Mouse (Mus musculus) forebrain, embryonic 15.5 days (tissue): ENCODE data around the gene Rnpepl1. TPM values are rescaled to one million over a fixed set of nuclear protein-coding genes. Genes with fewer than 3 reads are reported as not detected.

Experiments
- ATAC-seq: fragments of 200-750 bp; cut with Nextera tagmentation; replicated peaks from 2 replicates; pipeline ENCODE4 v1.8.0; 2017; ENCODE audit warnings: mild to moderate bottlenecking, moderate TSS enrichment, moderate library complexity
- H3K27ac ChIP-seq: fragments of 300-500 bp; sonication (generic); replicated peaks from 2 replicates; pipeline ENCODE4 v1.5.1; 2015; ENCODE audit warnings: mild to moderate bottlenecking, inconsistent platforms
- H3K27me3 ChIP-seq: fragments of 300-500 bp; sonication (generic); 2 replicates; pipeline ENCODE4 v1.6.1; 2015; ENCODE audit warnings: inconsistent platforms
- H3K36me3 ChIP-seq: fragments of 300-500 bp; sonication (generic); 2 replicates; pipeline ENCODE4 v1.6.1; 2015; ENCODE audit warnings: mild to moderate bottlenecking, inconsistent platforms
- H3K4me1 ChIP-seq: fragments of 300-500 bp; sonication (generic); 2 replicates; pipeline ENCODE4 v1.6.1; 2015; ENCODE audit warnings: inconsistent platforms
- H3K4me2 ChIP-seq: fragments of 300-500 bp; sonication (generic); replicated peaks from 2 replicates; pipeline ENCODE4 v1.6.1; 2015; ENCODE audit warnings: mild to moderate bottlenecking, inconsistent platforms
- H3K4me3 ChIP-seq: fragments of 300-500 bp; sonication (generic); 2 replicates; pipeline ENCODE4 v1.5.1; 2015; ENCODE audit warnings: mild to moderate bottlenecking, inconsistent platforms
- H3K9ac ChIP-seq: fragments of 300-500 bp; sonication (generic); replicated peaks from 2 replicates; pipeline ENCODE4 v1.6.1; 2015; ENCODE audit warnings: mild to moderate bottlenecking, inconsistent platforms
- H3K9me3 ChIP-seq: fragments of 300-500 bp; sonication (generic); 2 replicates; pipeline ENCODE4 v1.6.1; 2016; ENCODE audit warnings: inconsistent platforms
- WGBS: fragments of 180-500 bp; shearing (Covaris S2); methylation state at CpG from one replicate; pipeline ENCODE4 v1.1.7; 2015; ENCODE audit warnings: mixed read lengths; 5-methylcytosine and 5-hydroxymethylcytosine counted together
- polyA plus RNA-seq: library from polyadenylated mRNA; unstranded; fragments of >200 nt; fragmentation: Nextera tagmentation; extraction: Ambion mirVana; gene quantifications from 2 replicates; pipeline ENCODE4 v1.2.1, GENCODE M21; 2015

The Rnpepl1 gene
- polyA plus RNA-seq, 1 experiment from 2014 or later = 31.1 TPM

- 94% methylated on average over 6 of the region's 6 CpGs for WGBS
- Histone ChIP-seq H3K27me3 (no peaks in the 10 kb centered on the region), H3K9me3 (no peaks in the 10 kb centered on the region), H3K4me3 (no peak overlapping the region), H3K4me2 (no peak overlapping the region), H3K9ac (no peak overlapping the region), H3K36me3 (no peaks in the 10 kb centered on the region), H3K27ac (no peak overlapping the region), H3K4me1 (peaks cover 9% of the 10 kb centered on the region; the same call in 1 of the 2 replicates)
- no peak for ATAC-seq
Measured at GRCm38 (mm10) chr1:92881982-92882381, 28.6 kb upstream of the Rnpepl1 start.

DNA sequence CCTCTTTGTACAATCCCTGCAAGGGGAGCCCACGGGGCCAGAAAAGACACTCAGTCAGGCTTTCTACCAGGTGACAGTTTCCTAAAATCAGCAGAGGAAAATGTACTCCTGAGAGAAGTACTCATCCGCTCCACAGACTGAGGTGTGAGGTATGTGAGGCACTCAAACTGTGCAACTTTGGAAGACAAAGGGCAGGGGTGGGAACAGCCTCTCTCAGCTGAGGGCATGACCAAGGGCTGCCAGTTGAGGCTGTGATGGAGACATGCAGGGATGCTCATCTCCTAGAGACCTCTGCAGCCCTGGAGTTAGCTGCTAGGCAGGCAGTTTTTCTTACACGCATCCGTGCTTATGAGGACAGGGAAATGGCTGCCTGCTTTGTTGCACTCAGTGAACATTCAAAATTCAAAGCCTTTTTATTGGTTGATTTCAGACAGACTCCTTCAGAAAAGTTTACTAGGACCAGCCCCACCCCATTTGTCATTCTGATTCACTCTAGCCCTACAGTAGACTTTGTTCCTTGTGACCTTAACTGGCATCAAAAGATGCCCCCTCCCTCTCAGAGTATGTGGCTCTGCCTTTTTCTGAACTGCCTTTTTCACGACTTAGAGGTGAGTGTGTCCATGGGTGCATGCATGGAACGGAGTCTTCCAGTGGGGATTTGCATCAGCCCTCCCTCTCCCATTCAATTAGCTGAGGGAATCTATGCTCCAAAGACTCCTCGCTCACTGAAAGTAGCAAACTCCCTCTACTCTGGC is 21.5 kb upstream of the Rnpepl1 start:
- ATAC-seq = no peak
- Histone ChIP-seq H3K9ac (no peak overlapping the region), H3K27ac (no peak overlapping the region), H3K4me2 (no peak overlapping the region), H3K27me3 (no peaks in the 10 kb centered on the region), H3K36me3 (no peaks in the 10 kb centered on the region), H3K9me3 (no peaks in the 10 kb centered on the region), H3K4me3 (no peak overlapping the region), H3K4me1 (no peaks in the 10 kb centered on the region)
- 75% methylated on average over 7 of the region's 7 CpGs for WGBS

GRCm38 (mm10) chr1:92892791-92893190 is 17.8 kb upstream of the Rnpepl1 start:
- no peak overlapping the region for H3K4me3 ChIP-seq
- no peak overlapping the region for H3K9ac ChIP-seq
- no peak overlapping the region for H3K4me2 ChIP-seq
- H3K36me3 ChIP-seq = no peaks in the 10 kb centered on the region
- 0 out of 2 replicates have a peak, but pooled peaks cover 2% of the 10 kb centered on the region for H3K4me1 ChIP-seq
- no peaks in the 10 kb centered on the region for H3K9me3 ChIP-seq
- no peak overlapping the region for H3K27ac ChIP-seq
- no peak for ATAC-seq
- H3K27me3 ChIP-seq = no peaks in the 10 kb centered on the region
- 62% methylated on average over 3 of the region's 3 CpGs for WGBS

DNA sequence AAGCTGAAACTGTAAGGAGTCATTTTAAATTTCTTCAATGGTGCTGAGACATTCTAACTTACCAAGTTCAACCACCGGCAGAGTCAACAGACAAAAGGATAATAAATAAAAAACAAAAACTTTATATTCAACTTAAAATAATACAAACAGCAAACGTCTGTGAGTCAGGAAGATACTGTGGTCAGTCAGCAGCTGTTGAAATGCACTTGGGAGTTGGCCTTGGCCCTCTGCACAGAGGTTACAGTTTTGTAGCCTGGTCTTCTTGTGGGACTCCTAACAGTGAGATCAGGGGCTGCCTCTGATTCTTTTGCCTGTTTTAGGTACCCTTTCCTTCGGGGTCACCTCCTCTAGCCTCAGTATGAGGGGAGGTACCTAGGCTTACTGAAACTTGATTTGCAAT is 16.7 kb upstream of the Rnpepl1 start:
- 72% methylated on average over 3 of the region's 3 CpGs for WGBS

GRCm38 (mm10) chr1:92895089-92895488 is 15.5 kb upstream of the Rnpepl1 start:
- Histone ChIP-seq H3K4me1 (0 out of 2 replicates have a peak, but pooled peaks cover 2% of the 10 kb centered on the region), H3K4me2 (no peak overlapping the region), H3K9me3 (no peaks in the 10 kb centered on the region), H3K9ac (no peak overlapping the region), H3K4me3 (no peak overlapping the region), H3K27ac (no peak overlapping the region), H3K36me3 (no peaks in the 10 kb centered on the region), H3K27me3 (no peaks in the 10 kb centered on the region)
- ATAC-seq = peak; percentile 85
- WGBS = 12% methylated on average over 3 of the region's 3 CpGs

More for the DNA sequence above, 16.7 kb upstream of the Rnpepl1 start:
- H3K27ac ChIP-seq = no peak overlapping the region
- H3K9me3 ChIP-seq = no peaks in the 10 kb centered on the region
- no peak overlapping the region for H3K4me3 ChIP-seq
- ATAC-seq = no peak
- no peak overlapping the region for H3K9ac ChIP-seq
- H3K36me3 ChIP-seq = no peaks in the 10 kb centered on the region
- H3K4me1 ChIP-seq = 0 out of 2 replicates have a peak, but pooled peaks cover 2% of the 10 kb centered on the region
- no peak overlapping the region for H3K4me2 ChIP-seq
- H3K27me3 ChIP-seq = no peaks in the 10 kb centered on the region

DNA sequence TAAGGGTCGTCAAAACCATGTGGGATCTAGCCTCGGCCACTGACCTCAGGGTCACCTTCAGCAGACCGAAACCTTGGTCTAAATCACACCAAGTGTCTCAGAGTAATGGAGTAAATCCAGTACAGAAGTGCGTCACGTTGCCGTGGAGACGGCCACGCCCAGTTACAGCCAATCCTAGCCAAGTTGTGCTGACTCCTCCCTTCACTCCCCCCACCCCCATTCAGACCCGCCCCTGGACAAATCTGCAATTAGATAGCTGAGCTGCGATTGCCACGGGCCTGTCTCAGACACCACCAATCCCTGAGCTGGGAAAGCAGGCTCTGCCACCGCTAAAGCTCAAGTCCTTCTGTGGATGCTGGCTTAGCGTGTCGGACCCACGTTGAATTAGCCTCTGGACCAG is 7.8 kb upstream of the Rnpepl1 start, which contains the start of gene Ankmy1:
Ankmy1 (minus strand) TSS at position 121 of the 400 bp plus-strand sequence.
- H3K27me3 ChIP-seq = no peaks in the 10 kb centered on the region
- peaks cover 26% of the 10 kb centered on the region for H3K4me1 ChIP-seq
- H3K4me2 ChIP-seq = peak within 1 kb of the TSS; percentile 37
- peak; percentile 46 for ATAC-seq
- no peak within 1 kb of the TSS for H3K9ac ChIP-seq
- H3K27ac ChIP-seq = peak within 1 kb of the TSS; percentile 46; the same call in 1 of the 2 replicates
- no peaks in the 10 kb centered on the region for H3K9me3 ChIP-seq
- WGBS = 1% methylated on average over 15 of the region's 15 CpGs
- H3K36me3 ChIP-seq = no peaks in the 10 kb centered on the region
- H3K4me3 ChIP-seq = peak within 1 kb of the TSS; percentile 15; the same call in 1 of the 2 replicates

DNA sequence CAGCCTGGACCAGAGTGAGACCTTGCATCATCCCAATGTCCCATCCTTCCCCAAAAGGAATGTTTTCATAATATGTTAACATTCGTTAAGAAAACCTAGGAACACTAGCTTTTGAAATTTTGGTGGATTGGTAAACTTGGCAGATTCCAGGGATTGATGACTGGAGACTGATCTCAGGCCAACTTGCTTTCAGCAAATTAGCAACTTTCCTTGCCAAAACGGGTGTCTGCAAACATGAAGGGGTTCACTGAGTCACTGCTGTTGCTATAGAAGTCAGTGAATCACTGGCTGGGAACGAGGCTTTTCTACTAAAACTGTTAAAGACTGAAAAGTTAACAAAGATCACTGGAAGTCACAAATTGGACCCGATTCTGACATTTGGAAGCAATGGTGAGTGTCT is 7.0 kb upstream of the Rnpepl1 start:
- H3K4me1 ChIP-seq = peaks cover 29% of the 10 kb centered on the region
- no peak overlapping the region for H3K4me3 ChIP-seq
- no peak overlapping the region for H3K4me2 ChIP-seq
- no peaks in the 10 kb centered on the region for H3K36me3 ChIP-seq
- H3K9ac ChIP-seq = no peak overlapping the region
- no peaks in the 10 kb centered on the region for H3K27me3 ChIP-seq
- H3K27ac ChIP-seq = peak overlapping the region; percentile 46; the same call in 1 of the 2 replicates
- H3K9me3 ChIP-seq = no peaks in the 10 kb centered on the region
- no peak for ATAC-seq
- WGBS = 62% methylated on average over 4 of the region's 4 CpGs

DNA sequence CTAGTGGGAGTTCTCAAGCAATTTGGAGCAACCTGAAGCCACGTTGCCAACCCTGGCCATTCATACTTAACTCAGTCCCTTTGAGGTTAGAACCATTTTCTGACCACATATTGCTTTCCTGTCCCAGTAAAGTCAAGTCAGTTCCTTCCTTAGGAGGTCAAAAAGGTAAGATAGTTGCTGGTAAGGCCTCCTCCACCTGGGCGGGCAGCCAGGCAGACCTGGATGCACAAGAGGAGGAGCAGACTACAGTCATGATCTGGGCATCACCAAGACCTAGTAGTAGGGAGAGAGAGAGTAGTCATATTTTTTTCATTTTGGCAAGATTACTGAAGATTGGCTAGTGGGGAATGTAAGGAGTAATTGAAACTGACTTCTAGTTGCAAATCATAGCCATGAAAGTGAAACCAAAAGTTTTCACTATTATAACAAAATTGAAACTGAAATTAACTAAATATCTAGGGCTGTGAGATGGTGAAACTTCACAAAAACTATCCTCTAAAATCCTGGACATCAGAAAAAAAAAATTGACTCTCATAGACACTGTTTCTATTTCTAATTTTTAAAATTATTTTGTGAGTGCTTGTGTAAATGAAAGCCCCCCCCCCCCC is 4.8 kb upstream of the Rnpepl1 start:
- no peak for ATAC-seq
- 94% methylated on average over 2 of the region's 2 CpGs for WGBS
- H3K9ac ChIP-seq = no peak overlapping the region
- H3K4me1 ChIP-seq = peaks cover 44% of the 10 kb centered on the region
- no peak overlapping the region for H3K27ac ChIP-seq
- H3K4me2 ChIP-seq = no peak overlapping the region
- no peaks in the 10 kb centered on the region for H3K27me3 ChIP-seq
- H3K36me3 ChIP-seq = no peaks in the 10 kb centered on the region
- no peak overlapping the region for H3K4me3 ChIP-seq
- no peaks in the 10 kb centered on the region for H3K9me3 ChIP-seq

GRCm38 (mm10) chr1:92906779-92907631 is 3.6 kb upstream of the Rnpepl1 start, which contains the start of gene Dusp28:
Dusp28 (plus strand) TSS chr1:92906981.
- peaks cover 51% of the 10 kb centered on the region for H3K4me1 ChIP-seq
- peak within 1 kb of the TSS; percentile 92 for H3K27ac ChIP-seq
- peak within 1 kb of the TSS; percentile 68 for H3K4me3 ChIP-seq
- peak within 1 kb of the TSS; percentile 65 for H3K9ac ChIP-seq
- no peaks in the 10 kb centered on the region for H3K27me3 ChIP-seq
- peak; percentile 83 for ATAC-seq
- under 1% methylated on average over 80 of the region's 81 CpGs for WGBS
- peak within 1 kb of the TSS; percentile 63 for H3K4me2 ChIP-seq
- H3K9me3 ChIP-seq = no peaks in the 10 kb centered on the region
- no peaks in the 10 kb centered on the region for H3K36me3 ChIP-seq

GRCm38 (mm10) chr1:92907632-92908360 is 2.8 kb upstream of the Rnpepl1 start:
- no peaks in the 10 kb centered on the region for H3K36me3 ChIP-seq
- peak overlapping the region; percentile 68 for H3K4me3 ChIP-seq
- peak overlapping the region; percentile 63 for H3K4me2 ChIP-seq
- WGBS = 43% methylated on average over 20 of the region's 20 CpGs
- H3K4me1 ChIP-seq = peaks cover 54% of the 10 kb centered on the region
- H3K9me3 ChIP-seq = no peaks in the 10 kb centered on the region
- H3K27ac ChIP-seq = peak overlapping the region; percentile 92
- no peaks in the 10 kb centered on the region for H3K27me3 ChIP-seq
- H3K9ac ChIP-seq = peak overlapping the region; percentile 65
- ATAC-seq = no peak

DNA sequence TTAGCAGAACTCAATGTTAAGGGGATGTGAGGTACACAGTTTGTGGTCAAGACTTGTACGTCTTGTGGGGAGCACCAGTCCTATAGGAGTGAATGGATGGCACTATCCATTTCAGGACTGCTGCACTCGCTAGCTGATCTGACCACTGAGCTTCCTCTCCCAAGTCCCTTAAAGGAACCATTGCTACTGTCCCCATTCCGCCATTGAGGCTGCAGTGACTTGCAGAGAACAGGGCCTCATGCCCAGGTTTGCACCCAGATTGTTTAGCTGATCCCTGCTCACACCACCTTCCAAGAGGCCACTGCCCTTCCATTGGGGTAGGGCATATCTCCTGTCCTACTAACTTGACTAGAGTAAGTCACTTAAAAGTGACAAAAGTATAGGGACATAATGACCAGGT is 1.9 kb upstream of the Rnpepl1 start:
- no peaks in the 10 kb centered on the region for H3K27me3 ChIP-seq
- no peak overlapping the region for H3K27ac ChIP-seq
- H3K9ac ChIP-seq = no peak overlapping the region
- no peak overlapping the region for H3K4me2 ChIP-seq
- no peak for ATAC-seq
- H3K4me1 ChIP-seq = peaks cover 52% of the 10 kb centered on the region
- H3K4me3 ChIP-seq = no peak overlapping the region
- H3K36me3 ChIP-seq = no peaks in the 10 kb centered on the region
- H3K9me3 ChIP-seq = no peaks in the 10 kb centered on the region
- 90% methylated on average over 3 of the region's 3 CpGs for WGBS
